Mouse (Mus musculus): Measurements from ENCODE around the gene C130026I21Rik.
"Not testable (repeated sequence)": the region's sequence is repeated elsewhere in the genome, so short reads cannot be mapped to it uniquely, and the experiment has no call there.

DNA sequence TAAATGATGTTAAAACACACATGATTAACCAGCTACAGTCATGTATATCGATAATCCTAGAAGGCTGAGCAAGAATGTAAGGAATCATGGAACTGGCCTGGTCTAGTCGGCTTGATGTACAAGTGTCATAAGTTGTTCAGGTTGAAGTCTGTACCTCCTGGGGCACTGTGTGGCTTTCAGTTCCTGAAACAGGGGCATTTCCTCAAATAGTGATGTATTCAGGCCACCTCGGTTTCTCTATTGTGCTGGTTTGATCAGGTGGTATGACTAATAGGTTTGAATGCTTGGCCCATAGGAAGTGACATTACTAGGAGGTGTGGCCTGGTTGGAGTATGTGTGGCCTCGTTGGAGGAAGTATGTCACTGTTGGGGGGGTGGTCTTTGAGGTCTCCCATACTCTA lies 236.0 kb downstream of the C130026I21Rik start:
- not testable (repeated sequence) for TF ChIP-seq CTCF, POLR2A (IDR thresholded peaks at IDR 0.05; ENCODE audit: insufficient read depth, low read depth, low read length)

Measured in olfactory bulb, adult 2 months (tissue).